Mouse (Mus musculus): ENCODE data around the gene Sema5a. TPM values are rescaled to one million over a fixed set of nuclear protein-coding genes. Genes with fewer than 3 reads are reported as not detected.
A peak's percentile ranks its signal among the peaks of the same experiment; 100 is the strongest.

Sema5a gene
- polyA plus RNA-seq, 1 experiment from 2014 or later: 21.0 TPM

DNA sequence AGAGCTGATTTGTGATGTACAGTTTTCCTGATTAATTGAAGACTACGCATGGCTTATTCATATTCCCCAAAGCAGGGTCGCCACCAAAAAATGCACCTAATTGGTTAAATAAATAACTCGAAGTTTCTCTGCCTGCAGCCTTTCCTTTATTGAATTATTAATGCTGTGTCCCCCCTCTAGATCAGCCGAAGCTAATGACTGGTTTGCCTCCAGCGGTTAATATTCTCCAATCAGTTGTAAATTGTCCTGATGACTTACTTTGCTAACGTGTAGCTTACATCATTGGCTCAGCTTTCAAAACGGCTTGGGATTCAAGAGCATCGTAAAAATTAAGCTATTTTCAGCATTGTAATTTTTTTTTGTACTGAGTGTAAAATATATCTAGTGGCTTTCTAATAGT is 66.7 kb downstream of the Sema5a start:
- Histone ChIP-seq H3K4me1 (replicated peaks; ENCODE audit: insufficient read depth, low read length) (peaks cover 9% of the 10 kb centered on the region; the same call in 1 of the 2 replicates), H3K4me2 (ENCODE audit: low read length) (no peak overlapping the region), H3K27me3 (ENCODE audit: insufficient read depth, low read length) (no peaks in the 10 kb centered on the region), H3K36me3 (ENCODE audit: insufficient read depth, low read length) (no peaks in the 10 kb centered on the region), H3K4me3 (replicated peaks; ENCODE audit: low read depth, low read length) (no peak overlapping the region), H3K27ac (no peak overlapping the region), H3K9me3 (replicated peaks; ENCODE audit: low read length) (no peaks in the 10 kb centered on the region), H3K9ac (ENCODE audit: low read depth, low read length) (no peak overlapping the region)
- ATAC-seq (replicated peaks; ENCODE audit: low FRiP score, low read depth) (no peak), DNase-seq (ENCODE audit: low spot score) (peak; percentile 50)
- 34% methylated on average over 8 of the region's 8 CpGs for WGBS
- TF ChIP-seq CTCF (IDR thresholded peaks at IDR 0.05; ENCODE audit: low read depth): no peak

DNA sequence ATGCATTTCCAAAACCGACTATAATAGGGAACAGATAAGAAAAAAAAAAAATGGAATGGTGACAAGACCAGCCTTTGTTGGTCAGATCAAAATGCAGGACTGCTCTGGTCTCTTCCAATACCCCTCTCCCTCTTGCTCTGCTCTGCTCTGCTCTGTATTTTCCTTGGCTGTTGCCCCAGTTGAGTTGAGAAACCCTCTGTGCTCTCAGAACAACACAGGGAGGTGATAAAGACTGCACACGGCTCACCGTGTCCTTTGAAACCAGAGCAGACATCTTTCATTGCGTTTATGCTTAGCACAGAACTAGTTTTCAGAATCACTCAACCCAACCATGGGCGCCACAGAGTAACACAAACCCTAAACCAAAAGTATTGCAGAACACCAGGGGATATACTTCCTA is 72.5 kb downstream of the Sema5a start:
- no peaks in the 10 kb centered on the region for H3K27me3 ChIP-seq (ENCODE audit: insufficient read depth, low read length)
- ATAC-seq (replicated peaks; ENCODE audit: low FRiP score, low read depth) (no peak), DNase-seq (ENCODE audit: low spot score) (no peak)
- no peaks in the 10 kb centered on the region for H3K9me3 ChIP-seq (replicated peaks; ENCODE audit: low read length)
- H3K4me2 ChIP-seq (ENCODE audit: low read length): no peak overlapping the region
- no peak overlapping the region for H3K9ac ChIP-seq (ENCODE audit: low read depth, low read length)
- WGBS: 52% methylated on average over 5 of the region's 5 CpGs
- H3K36me3 ChIP-seq (ENCODE audit: insufficient read depth, low read length): no peaks in the 10 kb centered on the region
- no peak for TF ChIP-seq CTCF (IDR thresholded peaks at IDR 0.05; ENCODE audit: low read depth)
- no peaks in the 10 kb centered on the region for H3K4me1 ChIP-seq (replicated peaks; ENCODE audit: insufficient read depth, low read length)
- no peak overlapping the region for H3K27ac ChIP-seq
- H3K4me3 ChIP-seq (replicated peaks; ENCODE audit: low read depth, low read length): no peak overlapping the region

DNA sequence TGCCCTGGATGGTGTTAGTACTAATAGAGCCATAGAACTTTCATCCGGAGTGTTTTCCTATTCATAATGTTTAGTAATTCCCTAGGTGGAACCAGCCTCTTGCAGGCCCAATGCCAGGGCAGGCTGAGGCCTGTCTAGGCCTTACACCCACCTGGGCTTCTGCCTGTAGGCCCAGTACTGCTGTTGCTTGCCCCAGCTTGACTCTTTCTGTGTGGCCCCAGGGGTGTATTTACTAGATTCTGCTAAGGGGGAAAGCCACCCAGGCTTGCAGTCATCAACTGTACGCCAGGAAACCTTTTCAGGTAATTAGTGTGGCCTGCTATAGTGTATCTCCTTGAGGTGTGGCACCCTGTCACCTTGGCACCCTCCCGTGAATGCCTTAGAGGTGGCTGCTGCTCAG is 76.1 kb downstream of the Sema5a start:
- WGBS: 81% methylated on average over 3 of the region's 3 CpGs
- Histone ChIP-seq H3K9me3 (replicated peaks; ENCODE audit: low read length) (no peaks in the 10 kb centered on the region), H3K27me3 (ENCODE audit: insufficient read depth, low read length) (no peaks in the 10 kb centered on the region), H3K4me2 (ENCODE audit: low read length) (no peak overlapping the region), H3K4me1 (replicated peaks; ENCODE audit: insufficient read depth, low read length) (no peaks in the 10 kb centered on the region), H3K9ac (ENCODE audit: low read depth, low read length) (no peak overlapping the region), H3K27ac (no peak overlapping the region), H3K36me3 (ENCODE audit: insufficient read depth, low read length) (no peaks in the 10 kb centered on the region), H3K4me3 (replicated peaks; ENCODE audit: low read depth, low read length) (no peak overlapping the region)
- ATAC-seq (replicated peaks; ENCODE audit: low FRiP score, low read depth) (no peak), DNase-seq (ENCODE audit: low spot score) (no peak)
- no peak for TF ChIP-seq CTCF (IDR thresholded peaks at IDR 0.05; ENCODE audit: low read depth)

DNA sequence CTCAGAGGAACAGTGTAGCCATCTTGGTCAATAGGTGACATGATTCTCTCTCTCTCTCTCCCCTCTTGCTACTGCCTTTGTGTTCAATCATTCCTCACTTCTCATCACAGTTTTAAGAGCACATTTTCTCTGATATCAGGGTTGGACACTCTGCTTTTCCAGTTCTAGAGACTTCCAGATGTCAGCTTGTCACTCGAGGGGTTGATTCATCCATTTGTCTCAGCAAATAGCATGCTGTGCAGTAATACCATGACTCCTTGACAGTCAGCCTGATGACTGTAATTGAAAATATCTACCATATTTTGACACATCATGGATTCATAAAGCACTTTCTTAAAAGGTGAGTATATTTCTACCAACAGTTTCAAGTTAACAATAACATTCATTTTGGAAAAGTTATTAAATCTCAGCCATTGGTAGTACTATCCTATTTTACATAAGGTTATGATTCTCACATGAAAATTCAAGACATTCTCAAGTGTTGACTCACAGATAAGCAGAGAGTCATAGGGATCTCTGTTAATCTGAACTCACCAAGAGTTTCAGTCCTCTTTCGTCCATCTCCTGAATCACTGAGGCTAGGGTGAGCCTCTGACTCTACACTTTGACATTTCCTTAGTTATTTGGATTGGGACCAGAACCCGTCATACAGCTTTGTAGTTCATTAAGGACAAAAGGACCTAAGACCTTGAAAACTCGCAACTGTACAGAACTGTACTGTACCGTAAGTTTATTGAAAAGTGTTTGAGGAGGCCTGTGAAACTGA is 78.0 kb downstream of the Sema5a start:
- Histone ChIP-seq H3K27me3 (ENCODE audit: insufficient read depth, low read length) (no peaks in the 10 kb centered on the region), H3K9ac (ENCODE audit: low read depth, low read length) (no peak overlapping the region), H3K4me2 (ENCODE audit: low read length) (no peak overlapping the region), H3K4me1 (replicated peaks; ENCODE audit: insufficient read depth, low read length) (no peaks in the 10 kb centered on the region), H3K9me3 (replicated peaks; ENCODE audit: low read length) (no peaks in the 10 kb centered on the region), H3K4me3 (replicated peaks; ENCODE audit: low read depth, low read length) (no peak overlapping the region), H3K27ac (no peak overlapping the region), H3K36me3 (ENCODE audit: insufficient read depth, low read length) (no peaks in the 10 kb centered on the region)
- WGBS: 87% methylated on average over 5 of the region's 5 CpGs
- TF ChIP-seq CTCF (IDR thresholded peaks at IDR 0.05; ENCODE audit: low read depth): no peak
- ATAC-seq (replicated peaks; ENCODE audit: low FRiP score, low read depth) (no peak), DNase-seq (ENCODE audit: low spot score) (no peak)

DNA sequence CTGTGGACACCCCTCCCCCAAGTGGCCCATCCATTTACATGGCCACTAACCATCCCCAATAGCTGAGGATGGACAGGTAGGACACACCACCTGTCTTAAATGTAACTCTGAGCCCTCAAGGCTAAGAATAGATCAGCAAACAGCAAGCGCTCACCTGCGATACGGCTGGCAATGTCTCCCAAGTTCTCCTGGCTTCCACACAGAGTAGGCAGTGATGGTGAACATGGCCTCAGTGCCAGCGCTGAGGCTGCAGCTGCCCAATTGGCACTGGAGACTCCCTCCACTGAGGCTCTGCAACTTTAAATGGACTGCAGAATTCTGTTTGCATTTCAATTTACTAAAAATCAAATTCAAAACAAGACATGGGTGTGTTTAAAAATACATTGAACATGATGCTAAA is 78.6 kb downstream of the Sema5a start:
- Histone ChIP-seq H3K9ac (ENCODE audit: low read depth, low read length) (no peak overlapping the region), H3K4me3 (replicated peaks; ENCODE audit: low read depth, low read length) (no peak overlapping the region), H3K9me3 (replicated peaks; ENCODE audit: low read length) (no peaks in the 10 kb centered on the region), H3K4me1 (replicated peaks; ENCODE audit: insufficient read depth, low read length) (no peaks in the 10 kb centered on the region), H3K4me2 (ENCODE audit: low read length) (no peak overlapping the region), H3K36me3 (ENCODE audit: insufficient read depth, low read length) (no peaks in the 10 kb centered on the region), H3K27me3 (ENCODE audit: insufficient read depth, low read length) (no peaks in the 10 kb centered on the region), H3K27ac (no peak overlapping the region)
- WGBS: 96% methylated on average over 4 of the region's 4 CpGs
- ATAC-seq (replicated peaks; ENCODE audit: low FRiP score, low read depth) (no peak), DNase-seq (ENCODE audit: low spot score) (no peak)
- TF ChIP-seq CTCF (IDR thresholded peaks at IDR 0.05; ENCODE audit: low read depth): no peak

DNA sequence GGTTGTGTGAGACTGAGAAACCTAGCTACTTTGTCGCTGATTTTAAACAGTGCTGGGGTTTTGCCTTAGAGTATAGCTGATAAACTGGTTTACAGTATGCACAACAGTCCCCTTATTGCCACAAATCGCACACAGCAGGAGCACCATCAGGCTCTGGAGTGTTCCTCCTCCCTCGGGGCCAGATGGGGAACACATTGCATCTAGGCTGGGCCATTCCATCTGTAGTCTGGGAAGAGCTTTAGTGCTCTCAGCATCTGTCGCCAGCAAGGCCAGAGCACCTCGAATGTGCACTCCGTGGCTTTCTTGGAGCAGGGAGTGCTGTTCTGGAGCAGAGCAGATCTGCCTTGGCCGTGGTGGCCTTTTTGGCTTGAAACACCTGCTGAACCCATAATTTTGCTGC is 79.5 kb downstream of the Sema5a start:
- H3K4me3 ChIP-seq (replicated peaks; ENCODE audit: low read depth, low read length): no peak overlapping the region
- no peaks in the 10 kb centered on the region for H3K27me3 ChIP-seq (ENCODE audit: insufficient read depth, low read length)
- no peaks in the 10 kb centered on the region for H3K9me3 ChIP-seq (replicated peaks; ENCODE audit: low read length)
- H3K4me2 ChIP-seq (ENCODE audit: low read length): no peak overlapping the region
- DNase-seq (ENCODE audit: low spot score) (no peak), ATAC-seq (replicated peaks; ENCODE audit: low FRiP score, low read depth) (no peak)
- no peaks in the 10 kb centered on the region; the same call in 1 of the 2 replicates for H3K4me1 ChIP-seq (replicated peaks; ENCODE audit: insufficient read depth, low read length)
- no peak for TF ChIP-seq CTCF (IDR thresholded peaks at IDR 0.05; ENCODE audit: low read depth)
- no peak overlapping the region for H3K9ac ChIP-seq (ENCODE audit: low read depth, low read length)
- 68% methylated on average over 7 of the region's 7 CpGs for whole genome bisulfite sequencing
- H3K36me3 ChIP-seq (ENCODE audit: insufficient read depth, low read length): no peaks in the 10 kb centered on the region
- H3K27ac ChIP-seq: no peak overlapping the region
